Mouse (Mus musculus) small intestine, adult 2 months (tissue): Measurements from ENCODE around the gene Pacsin1.

Experiments
- CTCF ChIP-seq: fragments of 200-500 bp; IDR thresholded peaks from 2 replicates; pipeline ENCODE4 v1.5.1; 2012; ENCODE audit warnings: low read depth, mild to moderate bottlenecking, control low read depth, inconsistent platforms, low read length, moderate library complexity, mixed read lengths; ENCODE audit not compliant: insufficient replicate concordance, insufficient read length; ENCODE audit errors: extremely low read depth
- POLR2A ChIP-seq: fragments of 200-500 bp; IDR thresholded peaks from 2 replicates; pipeline ENCODE4 v1.6.1; 2012; ENCODE audit warnings: low read depth, mild to moderate bottlenecking, control low read depth, inconsistent platforms, low read length, moderate library complexity

DNA sequence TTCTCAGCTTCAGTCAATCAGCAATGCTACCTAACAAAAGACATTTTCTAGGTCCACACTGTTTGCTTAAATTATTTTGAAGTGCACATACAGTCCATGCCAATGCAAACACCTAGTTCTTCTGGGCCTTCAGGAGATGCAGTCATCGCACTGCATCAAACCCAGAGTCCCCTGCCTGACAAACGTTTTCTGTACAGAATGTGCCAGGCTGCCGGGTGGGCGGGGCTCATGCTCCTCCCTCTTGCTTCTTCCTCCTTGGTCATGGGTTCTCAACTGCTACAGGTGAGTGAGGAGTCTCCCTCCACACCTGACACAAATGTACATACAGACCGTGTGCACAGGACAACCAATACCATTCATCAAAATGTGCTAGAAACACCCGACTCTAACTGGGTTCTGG is 104.9 kb downstream of the Pacsin1 start:
- no peak for TF ChIP-seq POLR2A
- no peak for TF ChIP-seq CTCF
